Mouse (Mus musculus): ENCODE data around the gene Gm11042. TPM values are rescaled to one million over a fixed set of nuclear protein-coding genes. Genes with fewer than 3 reads are reported as not detected.

Gene Gm11042
- polyA plus RNA-seq, 1 experiment from 2014 or later: not detected

DNA sequence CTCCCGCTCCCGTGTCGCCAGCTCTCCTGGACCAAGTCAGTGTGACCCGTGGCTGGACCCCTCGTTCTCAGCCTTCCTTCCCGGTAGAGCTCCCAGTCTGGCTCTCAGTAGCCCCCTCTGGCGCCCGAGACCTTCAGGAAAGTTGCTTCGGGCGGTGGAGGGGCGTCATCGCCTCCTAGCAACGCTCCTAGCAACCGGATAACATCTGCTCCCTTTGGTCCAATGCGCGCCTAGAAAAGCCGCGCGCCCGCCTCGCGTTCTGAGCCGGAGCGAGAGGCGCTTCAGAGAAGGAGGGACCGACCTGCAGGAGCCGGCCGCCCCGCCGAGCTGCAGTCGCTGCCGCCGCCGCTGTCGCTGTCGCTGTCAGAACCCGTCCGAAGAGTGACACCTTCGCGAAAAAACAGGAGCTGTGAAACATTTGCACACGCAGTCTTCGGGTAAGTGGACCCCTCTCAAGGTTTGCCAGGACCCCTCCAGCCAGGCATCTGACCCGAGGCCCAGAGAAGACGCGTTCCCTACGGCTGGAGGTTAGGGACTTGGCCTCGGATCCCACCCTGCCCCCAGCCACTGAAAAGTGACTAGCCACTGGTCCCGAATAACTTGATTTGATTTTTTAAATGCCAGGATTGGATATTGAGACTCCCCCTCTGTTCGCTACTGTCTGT is 32.0 kb downstream of the Gm11042 start:
- H3K27ac ChIP-seq (replicated peaks): no peak overlapping the region
- no peaks in the 10 kb centered on the region for H3K36me3 ChIP-seq (replicated peaks)
- H3K4me1 ChIP-seq (replicated peaks): no peaks in the 10 kb centered on the region
- H3K9ac ChIP-seq: no peak overlapping the region
- 2% methylated on average over 49 of the region's 49 CpGs for WGBS (ENCODE audit: insufficient replicate concordance)
- H3K27me3 ChIP-seq: peaks cover 37% of the 10 kb centered on the region
- no peak overlapping the region for H3K4me3 ChIP-seq (replicated peaks)
- ATAC-seq (ENCODE audit: insufficient read depth): 0 out of 2 replicates have a peak, but pooled peaks have one; percentile 15
- no peaks in the 10 kb centered on the region for H3K9me3 ChIP-seq (replicated peaks)
- peak overlapping the region; percentile 33; the same call in 1 of the 2 replicates for H3K4me2 ChIP-seq

DNA sequence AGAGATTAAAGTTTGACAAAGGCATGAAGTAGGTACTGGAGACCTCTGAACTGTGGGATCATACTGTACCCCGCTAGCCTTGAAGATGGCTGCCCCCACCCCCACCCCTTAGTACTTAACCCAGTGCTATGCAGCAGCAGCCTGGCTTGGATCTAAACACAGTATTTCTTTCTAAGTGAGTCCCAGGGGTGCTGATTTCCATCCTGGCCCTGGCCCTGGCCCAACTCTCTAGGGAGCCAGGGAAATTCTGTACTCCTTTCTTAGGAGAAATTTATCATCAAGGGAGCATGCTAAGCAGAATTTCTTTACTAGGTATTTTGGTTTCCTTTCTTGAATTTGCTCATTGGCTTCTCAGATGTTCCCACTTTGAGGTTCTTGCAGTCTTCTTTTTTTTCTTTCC is 33.3 kb downstream of the Gm11042 start:
- H3K9me3 ChIP-seq (replicated peaks): no peaks in the 10 kb centered on the region
- WGBS (ENCODE audit: insufficient replicate concordance): 58% methylated on average over 1 of the region's 1 CpGs
- H3K36me3 ChIP-seq (replicated peaks): no peaks in the 10 kb centered on the region
- H3K9ac ChIP-seq: no peak overlapping the region
- no peaks in the 10 kb centered on the region for H3K4me1 ChIP-seq (replicated peaks)
- no peak overlapping the region for H3K4me3 ChIP-seq (replicated peaks)
- H3K27ac ChIP-seq (replicated peaks): no peak overlapping the region
- peaks cover 37% of the 10 kb centered on the region for H3K27me3 ChIP-seq
- no peak overlapping the region for H3K4me2 ChIP-seq
- no peak for ATAC-seq (ENCODE audit: insufficient read depth)

DNA sequence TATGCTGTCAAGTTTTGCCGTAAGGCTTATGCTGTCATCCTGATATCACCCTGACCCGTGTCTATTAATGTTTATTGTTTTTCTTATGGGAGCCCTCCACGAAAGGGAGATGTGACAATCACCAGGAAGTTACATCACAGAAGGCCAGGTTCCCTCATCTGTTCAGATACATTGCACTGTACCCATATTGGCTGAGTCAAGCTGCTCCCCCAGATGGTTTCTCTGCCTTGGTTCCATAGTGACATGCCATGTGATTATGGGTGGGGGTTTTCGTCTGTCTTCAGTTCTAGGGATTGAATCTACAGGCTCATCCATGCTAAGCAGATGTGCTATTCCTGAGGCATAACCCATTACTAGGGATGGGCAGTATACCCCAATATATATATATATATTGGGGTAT is 34.8 kb downstream of the Gm11042 start:
- Histone ChIP-seq H3K27me3 (peaks cover 37% of the 10 kb centered on the region), H3K36me3 (replicated peaks) (no peaks in the 10 kb centered on the region), H3K9ac (no peak overlapping the region), H3K4me2 (no peak overlapping the region), H3K4me3 (replicated peaks) (no peak overlapping the region), H3K27ac (replicated peaks) (no peak overlapping the region), H3K9me3 (replicated peaks) (no peaks in the 10 kb centered on the region), H3K4me1 (replicated peaks) (no peaks in the 10 kb centered on the region)
- 60% methylated on average over 4 of the region's 4 CpGs for WGBS (ENCODE audit: insufficient replicate concordance)
- ATAC-seq (ENCODE audit: insufficient read depth): no peak

DNA sequence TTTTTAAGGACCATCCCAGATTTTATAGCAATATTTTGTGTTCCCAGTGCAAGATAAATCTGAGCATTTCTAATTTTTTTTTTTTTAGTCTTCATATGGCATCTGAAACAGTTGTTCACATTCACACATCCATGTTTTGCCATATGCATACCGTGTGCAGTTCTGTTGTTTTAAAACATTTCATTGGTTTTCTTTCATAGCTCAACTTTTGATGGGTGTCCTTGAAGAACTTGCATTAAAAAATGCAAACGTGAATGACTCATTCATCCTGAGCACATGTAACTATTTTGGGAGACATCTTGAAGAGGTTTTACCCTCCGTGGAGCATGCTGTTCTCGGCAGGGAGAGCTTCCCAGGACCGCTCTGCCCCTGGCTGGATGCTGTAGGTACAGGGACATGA is 38.9 kb downstream of the Gm11042 start:
- Histone ChIP-seq H3K4me2 (no peak overlapping the region), H3K27ac (replicated peaks) (no peak overlapping the region), H3K36me3 (replicated peaks) (no peaks in the 10 kb centered on the region), H3K27me3 (no peaks in the 10 kb centered on the region), H3K4me1 (replicated peaks) (no peaks in the 10 kb centered on the region), H3K9me3 (replicated peaks) (no peaks in the 10 kb centered on the region), H3K9ac (no peak overlapping the region), H3K4me3 (replicated peaks) (no peak overlapping the region)
- WGBS (ENCODE audit: insufficient replicate concordance): 53% methylated on average over 5 of the region's 5 CpGs
- ATAC-seq (ENCODE audit: insufficient read depth): no peak

DNA sequence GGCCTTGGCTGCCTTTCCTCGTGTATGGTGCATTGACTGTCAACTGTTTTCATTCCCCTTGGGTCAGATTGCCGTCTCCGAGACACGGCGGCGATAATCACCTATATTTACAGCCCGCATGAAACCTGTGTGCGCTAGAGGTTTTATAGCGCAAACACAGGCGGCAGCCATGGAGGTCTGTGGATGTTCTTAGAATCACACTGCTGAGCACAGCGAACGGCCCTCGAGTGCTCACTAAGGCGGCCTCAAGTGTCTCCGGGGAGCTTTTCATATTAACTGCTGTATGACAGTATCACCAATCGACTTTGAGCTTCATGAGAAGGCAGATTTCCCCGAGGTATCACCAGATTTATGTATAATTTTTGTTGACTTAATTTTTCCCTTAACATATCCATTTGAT is 43.6 kb downstream of the Gm11042 start:
- ATAC-seq (ENCODE audit: insufficient read depth): no peak
- no peak overlapping the region for H3K27ac ChIP-seq (replicated peaks)
- no peak overlapping the region for H3K4me3 ChIP-seq (replicated peaks)
- H3K27me3 ChIP-seq: no peaks in the 10 kb centered on the region
- no peaks in the 10 kb centered on the region for H3K36me3 ChIP-seq (replicated peaks)
- no peak overlapping the region for H3K4me2 ChIP-seq
- H3K9me3 ChIP-seq (replicated peaks): no peaks in the 10 kb centered on the region
- no peaks in the 10 kb centered on the region for H3K4me1 ChIP-seq (replicated peaks)
- 75% methylated on average over 17 of the region's 17 CpGs for WGBS (ENCODE audit: insufficient replicate concordance)
- no peak overlapping the region for H3K9ac ChIP-seq

DNA sequence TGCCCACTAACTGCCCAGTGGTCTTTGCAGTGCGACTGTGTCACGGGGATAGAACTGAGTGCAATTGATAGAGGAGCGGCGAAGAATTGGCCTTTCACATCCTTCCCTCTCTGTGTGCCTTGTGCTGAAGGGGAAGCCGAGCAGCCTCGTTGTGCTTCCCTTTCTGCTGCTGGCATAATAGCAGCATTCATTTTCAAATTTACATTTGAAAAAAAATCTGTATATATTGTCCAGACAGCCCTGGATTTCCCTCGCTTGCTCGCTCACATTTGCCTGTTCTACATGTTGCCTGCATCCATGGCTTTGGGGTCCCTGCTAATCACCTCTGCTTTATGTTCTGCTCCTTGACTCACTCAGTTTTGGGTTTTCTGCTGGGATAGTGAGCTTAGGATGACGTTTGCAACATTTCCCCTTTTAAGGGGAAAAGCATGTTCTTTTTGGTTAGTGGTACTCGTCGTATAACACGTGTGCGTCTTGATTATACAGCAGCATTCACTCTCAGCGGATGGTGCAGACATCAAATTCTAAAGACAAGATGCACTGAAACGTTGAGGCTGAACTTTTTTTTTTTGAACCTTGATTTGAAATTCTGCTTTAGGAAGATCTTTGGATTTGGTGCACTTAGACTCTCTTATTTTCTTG is 47.4 kb downstream of the Gm11042 start:
- Histone ChIP-seq H3K27me3 (no peaks in the 10 kb centered on the region), H3K4me2 (no peak overlapping the region), H3K4me3 (replicated peaks) (no peak overlapping the region), H3K9me3 (replicated peaks) (no peaks in the 10 kb centered on the region), H3K9ac (no peak overlapping the region), H3K27ac (replicated peaks) (no peak overlapping the region), H3K36me3 (replicated peaks) (no peaks in the 10 kb centered on the region), H3K4me1 (replicated peaks) (no peaks in the 10 kb centered on the region)
- ATAC-seq (ENCODE audit: insufficient read depth): no peak
- WGBS (ENCODE audit: insufficient replicate concordance): 72% methylated on average over 15 of the region's 15 CpGs

DNA sequence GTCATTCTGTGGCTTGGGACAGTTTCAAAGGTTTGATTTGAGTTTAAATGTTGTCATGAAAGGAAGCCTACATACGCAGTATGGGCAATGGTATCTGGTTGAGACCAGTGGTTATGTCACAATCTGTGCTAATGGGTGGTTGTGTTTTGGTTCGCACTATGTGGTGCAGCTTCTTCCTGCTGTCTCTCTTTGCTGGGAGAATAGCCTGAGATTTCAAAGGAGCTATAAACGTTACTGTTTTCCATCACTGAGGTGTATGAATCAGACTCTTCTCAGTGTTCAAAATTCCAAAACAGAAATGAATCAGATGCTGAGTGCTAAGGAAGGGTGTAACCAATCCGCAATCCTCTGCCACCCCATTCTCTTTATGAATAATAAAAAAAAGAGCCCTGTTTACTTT is 49.1 kb downstream of the Gm11042 start:
- H3K9me3 ChIP-seq (replicated peaks): no peaks in the 10 kb centered on the region

More for the DNA sequence above, 49.1 kb downstream of the Gm11042 start:
- WGBS (ENCODE audit: insufficient replicate concordance): 64% methylated on average over 4 of the region's 4 CpGs
- no peaks in the 10 kb centered on the region for H3K36me3 ChIP-seq (replicated peaks)
- no peak for ATAC-seq (ENCODE audit: insufficient read depth)
- no peak overlapping the region for H3K27ac ChIP-seq (replicated peaks)
- H3K27me3 ChIP-seq: no peaks in the 10 kb centered on the region
- H3K4me1 ChIP-seq (replicated peaks): no peaks in the 10 kb centered on the region
- no peak overlapping the region for H3K4me3 ChIP-seq (replicated peaks)
- H3K4me2 ChIP-seq: no peak overlapping the region
- H3K9ac ChIP-seq: no peak overlapping the region

All from liver, embryonic 15.5 days (tissue).